Mouse (Mus musculus) heart, postnatal 25 days (tissue): ENCODE measurements around the gene Agrn. TPM values are rescaled to one million over a fixed set of nuclear protein-coding genes. Genes with fewer than 3 reads are reported as not detected.
A peak's percentile ranks its signal among the peaks of the same experiment; 100 is the strongest.

Experiments used
- DNase-seq: peaks from one replicate; pipeline ENCODE4 v3.0.0; 2022; ENCODE audit warnings: low spot score
- intact Hi-C: fragments of 180-260 bp; cut with DNase I; formaldehyde crosslinking; loops from one replicate; pipeline ENCODE4 v1.15.1; 2025
- total RNA-seq, 2 experiments: library from RNA; stranded (reverse); gene quantifications; 2 replicates each; pipeline ENCODE4 v1.2.3; 2021

The Agrn gene
- total RNA-seq = 10 to 100 TPM; 35.3 to 40.4 TPM

DNA sequence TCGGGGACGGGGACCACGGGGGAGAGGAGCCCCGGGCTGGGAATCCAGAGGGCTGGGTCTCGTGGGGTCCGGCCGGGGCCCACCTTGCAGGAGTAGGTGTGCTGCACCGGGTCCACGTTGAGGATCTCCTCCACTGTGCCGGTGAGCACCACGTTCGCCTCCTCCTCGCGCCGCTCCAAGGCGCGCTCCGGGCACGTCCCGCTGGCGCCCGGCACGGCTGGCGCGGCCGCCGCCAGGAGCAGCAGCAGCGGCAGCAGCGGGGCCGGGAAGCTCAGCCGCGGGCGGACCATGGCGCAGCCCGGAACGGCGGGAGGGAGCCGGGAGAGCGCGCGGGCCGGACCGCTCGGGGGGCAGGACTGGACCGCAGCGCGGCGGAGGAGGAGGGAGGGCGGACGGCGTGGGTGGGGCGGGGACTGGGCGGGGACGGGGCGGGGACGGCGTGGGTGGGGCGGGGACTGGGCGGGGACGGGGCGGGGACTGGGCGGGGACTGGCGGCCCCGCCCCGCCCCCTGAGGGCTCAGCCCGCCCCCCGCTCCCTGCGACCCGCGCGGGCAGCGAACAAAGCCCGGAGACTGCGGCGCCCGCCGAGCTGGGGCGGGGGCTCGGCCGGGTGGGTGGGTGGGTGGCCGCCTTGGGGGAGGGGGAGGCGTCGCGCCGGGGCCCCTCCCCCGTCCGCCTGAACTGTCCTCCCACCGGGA, at the start of gene Agrn:
Gene Agrn, minus strand, starts transcription at position 358 of the 698 bp plus-strand sequence.
- DNase-seq = peak; percentile 59

DNA sequence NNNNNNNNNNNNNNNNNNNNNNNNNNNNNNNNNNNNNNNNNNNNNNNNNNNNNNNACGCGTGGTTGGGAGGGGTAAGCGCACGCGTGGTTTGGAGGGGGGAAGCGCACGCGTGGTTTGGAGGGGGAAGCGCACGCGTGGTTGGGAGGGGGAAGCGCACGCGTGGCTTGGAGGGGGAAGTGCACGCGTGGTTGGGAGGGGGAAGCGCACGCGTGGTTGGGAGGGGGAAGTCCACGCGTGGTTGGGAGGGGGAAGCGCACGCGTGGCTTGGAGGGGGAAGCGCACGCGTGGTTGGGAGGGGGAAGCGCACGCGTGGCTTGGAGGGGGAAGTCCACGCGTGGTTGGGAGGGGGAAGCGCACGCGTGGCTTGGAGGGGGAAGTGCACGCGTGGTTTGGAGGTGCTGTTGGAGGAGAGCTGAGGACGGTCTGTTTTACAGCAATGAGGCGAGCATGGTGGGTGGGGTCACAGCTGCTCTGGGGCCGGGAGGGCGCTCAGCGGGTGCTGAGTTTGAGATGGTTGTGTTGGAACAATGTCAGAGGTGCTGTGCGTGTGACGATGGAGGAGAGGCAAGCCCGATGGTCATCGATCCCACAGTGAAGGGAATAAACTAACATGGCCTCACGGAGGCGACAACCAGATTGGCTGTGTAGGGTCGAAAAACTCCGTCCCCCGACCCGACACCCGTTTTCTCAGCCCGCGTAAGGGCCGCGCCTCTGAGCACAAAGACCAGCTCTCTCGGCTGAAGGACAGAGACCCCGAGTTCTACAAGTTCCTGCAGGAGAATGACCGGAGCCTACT, 39.6 kb upstream of the Agrn start:
- DNase-seq = no peak
- intact Hi-C loops = no loop called here

More for the DNA sequence above, at the start of gene Agrn:
- intact Hi-C loops = loop anchor here (2.0 kb wide), 1 partner anchor 86 kb away; no protein-coding TSS in a partner anchor

DNA sequence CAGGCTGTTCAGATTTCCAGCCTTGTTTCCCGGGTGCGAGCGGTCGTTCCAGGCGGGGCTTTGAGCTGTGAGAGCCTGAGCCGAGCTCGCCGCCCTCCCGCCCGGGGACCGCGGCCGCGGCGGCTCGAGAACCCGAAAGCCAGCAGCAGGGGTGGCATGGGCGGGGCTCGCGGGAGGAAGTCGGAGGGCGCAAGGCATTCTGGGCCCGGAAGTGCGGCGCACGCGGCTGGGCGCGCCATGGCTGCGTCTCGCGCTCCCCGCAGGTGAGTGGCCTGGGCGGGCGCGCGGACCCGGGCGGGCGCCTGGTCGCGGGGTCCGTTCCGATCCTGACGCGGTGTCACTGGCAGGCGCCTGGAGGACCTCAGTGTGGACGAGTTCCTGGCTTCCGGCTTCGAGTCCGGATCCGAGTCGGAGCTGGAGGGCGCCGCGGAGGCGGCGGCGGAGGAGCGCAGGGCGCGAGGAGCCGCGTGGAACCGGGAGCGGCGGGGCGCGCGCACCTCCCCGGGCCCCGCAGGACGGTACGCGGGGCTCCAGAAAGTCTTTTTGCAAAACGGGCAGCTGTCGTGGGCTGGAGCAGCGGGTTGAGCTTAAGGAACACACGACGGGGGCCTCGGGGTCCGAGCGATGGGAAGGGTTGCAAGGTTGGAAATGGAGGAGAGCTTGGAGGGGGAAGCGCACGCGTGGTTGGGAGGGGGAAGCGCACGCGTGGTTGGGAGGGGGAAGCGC, 38.7 kb upstream of the Agrn start, which contains the start of gene Noc2l:
Gene Noc2l, plus strand, starts transcription at position 203 of the 726 bp plus-strand sequence.
- intact Hi-C loops = loop anchor here (2.0 kb wide), 1 partner anchor 33 kb away; the partner anchor contains the start of gene AW011738

DNA sequence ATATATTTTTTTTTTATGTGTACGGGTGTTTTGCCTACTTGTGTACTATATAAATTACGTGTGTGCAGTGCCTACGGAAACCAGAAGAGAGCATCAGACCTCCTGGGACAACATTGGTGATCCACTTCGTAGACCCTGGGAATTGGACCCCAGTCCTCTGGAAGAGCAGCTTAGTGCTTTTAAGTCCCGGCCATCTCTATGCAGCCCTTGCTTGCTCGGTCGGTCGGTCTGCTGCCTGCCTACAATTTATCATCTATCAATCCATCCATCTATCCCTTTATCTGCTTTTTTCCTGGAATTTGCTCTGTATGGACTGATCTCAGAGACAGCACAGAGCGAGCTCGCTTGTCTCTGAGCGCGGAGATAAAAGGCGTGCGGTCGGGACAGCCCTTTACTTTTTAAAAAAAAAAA, 38.1 kb upstream of the Agrn start:
- DNase-seq = no peak

More for the DNA sequence above, 38.7 kb upstream of the Agrn start, which contains the start of gene Noc2l:
- DNase-seq = peak; percentile 78

DNA sequence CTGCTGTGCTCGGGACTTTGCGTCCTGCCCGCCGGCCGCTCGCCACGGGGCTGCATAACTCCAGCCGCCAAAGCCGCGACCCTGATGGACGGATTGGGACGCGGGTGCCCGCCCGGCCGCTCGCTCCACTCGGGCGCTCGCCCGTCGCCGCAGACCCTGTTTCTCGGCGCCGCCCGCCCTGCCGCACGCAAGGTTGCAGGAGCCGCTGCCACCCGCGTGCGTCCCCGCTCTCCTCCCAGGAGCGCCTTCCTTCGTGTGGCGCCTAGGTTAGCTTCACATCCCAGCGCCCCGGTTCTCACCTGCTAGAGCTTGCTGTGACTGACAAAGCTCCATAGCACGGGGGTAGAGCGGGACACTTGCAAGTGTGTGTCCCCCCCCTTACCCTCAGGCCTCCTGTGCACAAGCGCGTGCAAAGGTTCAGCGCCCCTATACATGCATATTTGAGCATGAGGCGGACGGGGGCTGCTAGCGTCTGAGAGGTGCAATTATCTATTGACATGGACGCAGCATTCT, 37.5 kb upstream of the Agrn start, which contains the start of gene Plekhn1:
Gene Plekhn1, minus strand, starts transcription at position 157 of the 513 bp plus-strand sequence.
- intact Hi-C loops = loop anchor here (2.0 to 5.0 kb wide), 2 partner anchors 32 to 122 kb away; partner anchors contain the start of gene AW011738

More for the DNA sequence above, 38.1 kb upstream of the Agrn start:
- intact Hi-C loops = loop anchor here (2.0 kb wide), 1 partner anchor 33 kb away; the partner anchor contains the start of gene AW011738

DNA sequence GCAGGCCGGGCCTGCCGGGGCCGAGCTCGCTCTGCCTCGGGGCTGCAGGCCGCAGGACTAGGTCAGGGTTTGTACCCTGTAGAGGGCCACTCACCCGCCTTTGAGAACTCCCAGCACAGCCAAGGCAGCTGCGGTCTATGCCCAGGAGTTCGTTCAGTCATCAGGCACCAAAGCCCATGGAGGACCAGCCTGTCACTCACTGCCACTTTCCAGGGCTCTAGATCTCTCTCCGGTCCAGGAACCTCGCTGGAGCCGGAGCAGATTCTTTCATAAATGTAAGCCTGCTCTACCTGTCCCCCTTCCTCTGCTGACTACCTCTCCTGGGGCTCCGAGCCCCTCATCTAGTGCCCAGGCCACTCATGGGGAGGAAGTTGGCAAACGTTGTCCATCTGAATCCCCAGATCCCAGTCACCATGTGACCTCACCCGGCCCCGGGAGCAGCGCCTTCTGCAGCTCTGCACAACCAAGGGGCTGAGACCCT, 36.8 kb upstream of the Agrn start:
- intact Hi-C loops = loop anchor here (2.0 to 5.0 kb wide), 2 partner anchors 31 to 122 kb away; partner anchors contain the start of gene AW011738
- DNase-seq = no peak

More for the DNA sequence above, 37.5 kb upstream of the Agrn start, which contains the start of gene Plekhn1:
- peak; percentile 42 for DNase-seq

DNA sequence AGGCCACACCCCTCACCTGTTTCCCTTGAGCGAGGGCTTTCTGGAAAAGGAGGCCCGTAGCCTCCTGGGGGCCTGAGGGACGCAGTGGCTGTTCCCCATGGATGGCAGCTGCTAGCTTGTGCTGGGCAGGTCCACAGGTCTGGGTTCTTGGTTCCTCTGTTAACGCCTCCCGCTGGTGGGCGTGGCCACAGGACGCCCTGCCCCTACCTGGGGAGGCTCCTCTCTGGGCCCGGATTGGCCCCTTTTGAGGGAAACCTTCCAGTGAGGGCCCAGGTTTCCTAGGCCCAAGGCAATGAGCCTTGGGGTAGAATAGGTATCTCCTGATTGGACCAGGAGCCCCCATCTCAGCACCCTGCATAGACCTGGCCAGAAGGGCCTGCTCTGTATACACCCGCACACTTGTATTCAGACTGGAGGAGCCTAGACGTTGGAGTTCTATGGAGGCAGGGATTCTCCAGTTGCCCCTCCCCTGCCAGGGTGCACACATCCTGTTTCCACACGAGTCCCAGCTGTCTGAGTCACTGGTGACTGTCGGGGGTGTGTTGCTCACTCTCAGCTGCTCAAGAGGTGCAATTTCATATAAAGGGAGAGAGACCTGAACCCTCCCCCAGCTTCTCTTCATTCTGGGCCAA, 31.2 kb upstream of the Agrn start:
- DNase-seq = no peak
- intact Hi-C loops = no loop called here

DNA sequence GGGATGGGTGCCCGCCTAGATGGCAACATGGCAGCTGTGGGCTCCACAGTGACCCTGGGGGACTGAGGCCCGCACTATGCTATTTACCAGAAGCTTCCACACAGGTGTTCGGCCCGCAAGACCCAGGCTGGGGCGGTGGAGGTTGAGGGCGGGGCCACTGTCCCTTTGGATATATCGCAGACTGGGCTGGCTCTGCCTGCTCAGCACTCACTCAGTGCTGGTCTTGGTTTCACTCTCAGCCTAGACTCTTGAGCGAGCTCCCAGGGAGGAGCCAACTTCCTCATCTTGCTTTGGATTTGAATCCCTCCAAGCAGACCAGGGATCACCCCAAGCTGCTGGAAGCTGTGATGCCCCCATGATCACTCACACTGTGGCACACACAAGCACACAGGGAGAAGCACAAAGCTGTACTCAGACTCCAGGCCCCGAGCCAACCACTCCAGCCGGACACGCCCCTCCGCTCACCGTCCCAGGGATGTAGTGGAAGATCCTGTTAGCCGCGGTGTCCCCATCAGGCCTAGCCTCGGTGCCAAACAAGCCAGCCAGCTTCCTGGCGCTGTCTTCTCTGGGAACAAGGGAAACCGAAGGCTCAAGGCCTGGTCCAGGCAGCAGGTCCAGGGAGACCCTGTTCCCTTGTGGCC, 30.6 kb upstream of the Agrn start:
- intact Hi-C loops = no loop called here
- DNase-seq = no peak

DNA sequence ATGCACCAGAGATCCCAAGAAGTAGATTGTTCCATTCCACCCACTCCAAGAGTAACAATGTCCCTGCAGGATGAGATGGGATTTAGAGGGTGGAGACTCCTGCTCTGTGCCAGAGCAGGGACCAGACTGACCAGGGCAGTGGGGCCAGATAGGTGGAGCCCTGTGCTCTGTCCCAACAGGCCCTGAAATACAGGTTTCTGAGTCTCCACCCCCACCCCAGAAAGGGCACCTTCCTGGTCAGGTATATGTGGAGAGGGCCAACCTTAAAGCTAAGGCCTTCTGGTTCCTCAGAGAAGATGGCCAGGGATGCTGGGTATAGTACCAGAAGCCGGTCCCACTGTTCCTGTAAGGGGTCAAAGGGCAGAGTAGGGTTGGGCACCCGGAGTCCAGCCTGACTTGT, 27.0 kb upstream of the Agrn start:
- DNase-seq = no peak
- intact Hi-C loops = no loop called here

DNA sequence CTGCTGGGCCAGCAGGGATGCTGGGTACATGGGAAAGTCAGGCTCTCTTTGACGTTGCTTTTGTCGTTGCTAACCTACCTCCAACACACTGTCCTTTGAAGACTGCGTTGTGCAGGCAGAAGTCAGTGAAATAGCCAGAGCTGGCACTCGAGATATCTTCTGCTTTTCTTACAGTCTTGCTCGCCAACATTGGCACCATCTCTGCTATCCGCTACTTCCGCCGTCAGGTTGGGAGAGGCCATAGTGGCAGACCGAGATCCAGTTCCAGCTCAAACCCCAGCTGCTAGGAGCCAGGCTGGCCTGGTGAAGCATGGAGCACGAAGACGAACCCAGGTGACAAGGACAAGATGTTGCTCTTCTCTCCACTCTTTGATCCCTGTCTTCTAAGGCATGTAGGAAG, 22.6 kb upstream of the Agrn start:
- intact Hi-C loops = no loop called here
- DNase-seq = no peak

DNA sequence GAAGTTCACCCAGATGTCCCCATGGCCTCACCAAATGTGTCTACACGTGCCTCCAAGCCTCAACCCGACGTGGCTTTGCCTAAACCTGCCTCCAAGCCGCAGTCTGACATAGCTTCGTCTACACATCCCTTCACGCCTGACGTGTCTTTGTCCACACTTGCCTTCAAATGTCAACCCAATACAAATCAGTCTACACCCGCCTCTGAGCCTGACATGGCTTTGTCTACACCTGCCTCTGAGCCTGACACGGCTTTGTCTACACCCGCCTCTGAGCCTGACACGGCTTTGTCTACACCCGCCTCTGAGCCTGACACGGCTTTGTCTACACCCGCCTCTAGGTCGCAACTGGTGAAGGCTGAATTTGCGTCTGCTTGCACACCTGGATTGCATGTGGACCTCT, 20.6 kb upstream of the Agrn start:
- DNase-seq = no peak
- intact Hi-C loops = no loop called here

DNA sequence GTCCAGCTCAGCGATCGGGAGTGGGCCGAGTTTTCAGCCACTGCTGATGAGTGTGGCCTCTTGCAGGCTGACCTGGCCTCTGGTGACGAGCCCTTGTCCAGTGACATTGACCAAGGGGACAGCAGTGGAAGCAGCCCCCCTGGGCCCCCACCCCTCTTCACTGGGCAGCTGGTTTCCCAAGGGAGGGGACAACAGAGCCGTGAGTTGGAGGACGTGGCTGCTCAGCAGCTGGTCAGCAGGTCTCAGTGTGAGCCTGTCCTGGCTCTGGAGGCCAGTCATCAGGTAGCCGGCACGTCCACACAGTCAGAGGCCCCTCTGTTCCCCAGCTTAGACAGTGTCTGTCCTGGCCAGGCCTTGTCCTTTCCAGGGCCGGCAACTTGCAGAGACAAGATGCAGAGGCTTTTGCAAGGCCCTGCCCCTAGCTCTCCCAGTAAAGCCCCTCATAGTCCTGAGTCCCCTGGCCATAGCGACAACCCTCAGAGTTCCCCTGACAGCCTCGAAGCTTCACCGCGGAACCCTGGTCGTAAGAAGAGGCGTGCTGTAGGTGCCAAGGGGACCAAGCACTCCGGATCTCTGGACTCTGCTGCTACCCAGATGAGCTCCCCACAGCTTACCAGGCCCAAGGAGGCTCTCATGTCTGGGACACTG, 19.9 kb upstream of the Agrn start:
- DNase-seq = no peak
- intact Hi-C loops = no loop called here

DNA sequence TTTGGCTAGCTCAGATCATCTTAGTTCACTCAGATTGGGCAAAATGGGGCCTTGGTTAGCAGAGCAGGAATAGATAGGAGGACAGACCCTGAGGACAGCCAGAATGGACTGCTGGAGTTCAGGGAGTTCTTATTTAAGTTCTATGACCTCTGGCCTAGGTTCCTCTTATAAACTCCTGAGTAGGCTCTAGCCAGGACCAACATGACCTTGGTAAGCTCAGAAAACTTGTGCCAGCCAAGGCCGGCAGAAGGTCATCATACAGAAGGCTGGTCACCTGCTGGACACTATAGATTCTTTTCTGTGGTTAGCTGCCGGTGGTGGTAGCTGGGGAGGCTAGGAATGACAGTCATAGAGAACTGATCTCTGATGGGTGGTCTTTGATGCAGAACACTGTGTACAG, 18.9 kb upstream of the Agrn start:
- DNase-seq = no peak
- intact Hi-C loops = no loop called here

DNA sequence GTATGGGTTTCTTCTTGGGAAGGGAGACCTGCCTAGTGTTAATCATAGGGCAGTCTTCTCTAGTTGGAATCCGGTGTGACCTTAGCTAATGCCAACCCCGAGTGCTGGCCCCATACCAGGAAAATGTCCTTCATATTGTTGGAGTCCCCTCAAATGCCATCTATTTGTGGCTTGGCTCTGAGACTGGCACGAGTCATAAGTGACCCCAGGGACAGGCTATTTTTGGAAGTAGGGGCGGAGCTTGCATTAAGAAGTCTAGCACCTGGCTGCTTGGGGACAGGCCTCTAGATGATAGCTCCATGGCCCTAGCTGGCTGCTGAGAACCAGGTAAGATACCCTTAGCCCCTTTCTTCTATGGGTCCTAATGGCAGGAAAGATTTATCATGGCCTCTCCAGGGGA, 18.4 kb upstream of the Agrn start, which contains the start of gene Perm1:
Gene Perm1, plus strand, starts transcription at position 220 of the 400 bp plus-strand sequence.
- DNase-seq = no peak
- intact Hi-C loops = no loop called here

DNA sequence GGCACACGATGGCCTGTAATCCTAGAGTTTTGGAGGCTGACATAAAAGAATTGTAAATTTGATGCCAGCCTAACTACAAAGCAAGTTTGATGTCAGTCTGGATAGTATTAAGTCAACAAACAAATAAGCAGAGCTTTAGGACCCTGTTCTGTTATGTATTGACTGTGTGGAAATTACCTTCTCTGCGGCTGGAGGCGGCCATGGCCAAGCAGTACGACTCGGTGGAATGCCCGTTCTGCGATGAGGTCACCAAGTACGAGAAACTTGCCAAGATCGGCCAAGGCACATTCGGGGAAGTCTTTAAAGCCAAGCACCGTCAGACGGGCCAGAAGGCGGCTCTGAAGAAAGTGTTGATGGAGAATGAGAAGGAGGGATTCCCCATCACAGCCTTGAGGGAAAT, 15.8 kb upstream of the Agrn start:
- intact Hi-C loops = no loop called here
- DNase-seq = no peak

DNA sequence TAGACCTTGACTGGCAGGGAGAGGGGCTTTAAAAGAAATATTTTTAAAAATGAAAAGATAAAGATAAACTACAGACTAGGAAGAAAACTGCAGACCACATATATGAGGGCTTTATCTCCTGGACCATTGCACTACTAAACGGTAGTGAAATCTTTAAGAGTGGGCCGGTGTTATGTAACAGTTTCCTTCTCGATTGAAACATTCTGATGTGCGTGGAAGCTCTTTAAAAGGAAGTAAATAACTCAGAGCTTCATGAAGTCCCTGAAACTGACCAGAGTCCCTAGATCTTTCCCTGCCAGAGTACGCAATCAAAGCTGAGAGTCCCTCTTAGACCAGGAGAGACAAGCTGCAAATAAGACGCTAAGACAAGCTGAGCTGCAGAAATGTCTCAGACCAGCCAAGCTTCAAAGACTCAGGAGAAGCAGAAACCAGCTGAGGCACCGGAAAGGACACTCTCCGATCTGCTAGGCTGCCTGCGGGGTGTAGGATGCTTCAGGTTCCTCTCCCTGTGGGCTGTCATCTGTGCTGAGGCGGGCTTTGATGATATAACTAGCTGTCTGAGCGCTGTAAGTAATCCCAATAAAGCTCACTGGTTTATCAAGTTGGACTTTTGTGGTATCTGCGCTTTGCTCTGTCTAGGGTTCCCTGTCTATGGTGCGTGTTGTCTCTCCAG, 12.8 kb upstream of the Agrn start:
- intact Hi-C loops = no loop called here
- DNase-seq = no peak

DNA sequence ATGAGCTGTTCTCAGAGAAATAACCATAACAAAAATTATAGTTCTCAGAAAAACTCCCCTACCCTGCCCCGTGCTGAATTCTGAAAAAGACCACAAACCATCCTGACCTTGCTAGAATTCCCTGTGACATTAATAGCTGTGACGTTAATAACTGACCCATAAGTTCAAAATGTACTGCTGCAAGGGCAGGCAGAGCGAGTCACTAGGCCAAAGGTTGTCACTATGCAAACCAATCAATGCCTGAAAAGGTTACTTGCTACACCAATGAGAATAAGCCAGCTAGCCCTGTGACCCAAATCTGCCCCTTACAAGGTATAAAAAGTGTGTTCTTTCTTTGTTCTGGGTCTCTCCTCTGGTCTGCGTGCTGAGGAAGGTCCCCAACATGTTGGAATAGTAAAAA, 11.6 kb upstream of the Agrn start:
- DNase-seq = no peak

More for the DNA sequence above, 11.6 kb upstream of the Agrn start:
- intact Hi-C loops = no loop called here
